Mouse (Mus musculus) central nervous system, embryonic 18 days (tissue): ENCODE results near the gene Fcna. TPM values are rescaled to one million over a fixed set of nuclear protein-coding genes. Genes with fewer than 3 reads are reported as not detected.

Source experiments
- polyA plus RNA-seq: library from polyadenylated mRNA; depleted of rRNA; stranded (reverse); fragments of >200 nt; gene quantifications from 2 replicates; pipeline ENCODE4 v1.2.3, GENCODE M21; 2012; rRNA removed

Fcna gene
- 1.3 and 2.2 TPM in 2 replicates for polyA plus RNA-seq

DNA sequence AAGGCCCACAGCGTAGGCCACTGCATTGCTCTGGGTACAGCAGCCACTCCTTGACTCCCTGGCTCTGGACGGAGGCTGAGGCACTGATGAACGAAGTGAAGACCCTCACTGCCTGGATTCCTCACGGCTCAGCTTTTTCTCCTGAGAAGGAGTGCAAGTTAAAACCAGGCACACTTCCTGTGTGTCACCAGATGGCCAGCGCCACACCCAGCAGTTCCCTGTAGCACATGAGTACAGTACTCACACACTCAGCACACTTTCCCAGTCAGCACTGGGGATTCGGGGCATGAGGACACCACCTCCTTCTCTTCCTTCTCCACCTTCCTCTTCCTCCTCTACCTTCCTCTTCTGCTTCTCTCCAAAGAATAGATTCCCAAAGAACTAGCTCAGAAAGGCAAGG is at the start of gene Fcna:
Fcna (minus strand) TSS at position 220 of the 400 bp plus-strand sequence.

DNA sequence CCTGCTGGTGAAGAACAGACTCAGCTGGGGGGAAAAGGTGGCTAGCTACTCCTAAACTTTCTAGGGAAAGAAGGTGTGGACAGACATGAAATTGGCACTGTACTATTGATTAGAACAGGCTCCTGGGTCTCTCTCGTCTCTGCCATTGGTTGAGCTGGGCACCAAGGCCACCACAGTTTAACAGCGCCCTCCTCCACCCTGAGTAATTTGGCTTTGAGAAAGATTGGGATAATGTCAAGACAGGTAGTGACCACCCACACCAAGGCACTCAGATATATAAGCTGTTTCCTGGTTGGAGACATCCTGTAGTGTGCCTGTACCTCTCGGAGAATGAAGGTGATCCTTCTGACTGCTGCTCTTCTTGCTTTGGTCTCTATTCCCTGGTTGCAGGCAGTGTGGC is 48.7 kb upstream of the Fcna start, which contains the start of gene Lcn6:
Lcn6 (plus strand) TSS at position 301 of the 400 bp plus-strand sequence.

GRCm38 (mm10) chr2:25657652-25658051 is 29.8 kb upstream of the Fcna start, which contains the start of gene Lcn5:
TSS of gene Lcn5 (plus strand) at chr2:25657952.

DNA sequence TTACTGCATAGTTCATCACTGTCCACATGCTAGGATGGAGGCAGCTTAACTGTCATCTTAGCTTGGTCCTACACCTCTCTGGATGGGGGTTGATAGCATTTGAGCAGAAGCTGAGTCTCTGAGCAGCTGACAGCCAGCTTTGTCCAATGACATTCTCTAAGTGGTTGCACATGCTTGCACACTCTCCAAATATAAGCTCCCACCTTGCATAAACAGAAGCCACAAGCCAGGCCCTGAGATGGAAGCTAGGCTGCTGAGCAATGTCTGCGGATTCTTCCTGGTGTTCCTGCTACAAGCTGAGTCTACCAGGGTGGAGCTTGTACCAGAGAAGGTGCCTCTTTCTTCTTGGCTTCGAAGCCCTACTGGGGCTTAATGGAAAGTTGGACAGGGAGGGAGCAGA is 25.1 kb upstream of the Fcna start, which contains the start of gene Lcn8:
Lcn8 (plus strand) TSS at position 219 of the 400 bp plus-strand sequence.

GRCm38 (mm10) chr2:25621229-25622200 is 6.3 kb downstream of the Fcna start, which contains the start of gene Tmem141:
TSS of gene Tmem141 (minus strand) at chr2:25622005.

GRCm38 (mm10) chr2:25617578-25617977 is 10.3 kb downstream of the Fcna start, which contains the start of gene Ccdc183:
TSS of gene Ccdc183 (minus strand) at chr2:25617678.

DNA sequence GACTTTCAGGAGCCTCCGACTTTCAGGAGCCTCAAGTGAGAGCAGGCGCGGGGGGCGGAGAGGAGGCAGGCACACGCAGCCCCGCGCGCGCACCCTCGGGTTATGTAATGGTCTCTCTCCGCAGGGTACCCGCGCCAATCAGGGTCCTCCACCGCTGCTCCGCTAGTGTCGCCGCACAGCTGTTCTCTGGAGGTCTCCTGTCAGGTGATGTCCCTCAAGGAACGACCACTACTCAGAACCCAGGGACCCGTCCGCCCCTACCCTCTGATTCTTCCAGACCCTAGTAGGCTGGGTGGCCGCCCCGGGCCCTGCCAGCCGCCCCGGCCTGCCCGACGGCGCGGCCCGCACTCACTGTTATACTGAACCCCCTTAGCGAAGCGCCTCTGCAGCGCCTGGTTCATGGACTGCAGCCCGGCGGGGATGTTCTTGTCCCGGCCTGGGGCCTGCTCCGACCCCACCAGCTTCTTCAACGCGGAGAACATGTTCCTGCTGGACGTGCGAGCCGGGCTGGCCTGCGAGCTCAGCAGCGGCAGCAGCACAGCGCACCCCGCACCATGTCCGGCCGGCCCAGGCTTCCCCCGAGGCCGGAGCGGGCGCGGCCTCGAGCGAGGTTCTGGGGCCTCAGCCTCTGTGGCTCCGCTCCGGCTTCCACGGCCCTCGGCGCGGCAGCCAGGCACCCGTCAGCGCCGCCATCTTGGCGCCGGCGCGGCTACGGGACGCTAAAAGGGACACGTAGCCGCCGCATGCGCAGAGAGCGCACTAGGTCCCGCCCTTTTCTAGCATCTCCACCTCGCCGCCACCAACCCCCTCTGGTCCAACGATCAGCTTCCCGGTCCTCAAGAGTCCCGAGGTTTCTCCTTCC is 19.8 kb downstream of the Fcna start, which contains the start of gene Rabl6:
Rabl6 (minus strand) TSS at position 761 of the 862 bp plus-strand sequence.

DNA sequence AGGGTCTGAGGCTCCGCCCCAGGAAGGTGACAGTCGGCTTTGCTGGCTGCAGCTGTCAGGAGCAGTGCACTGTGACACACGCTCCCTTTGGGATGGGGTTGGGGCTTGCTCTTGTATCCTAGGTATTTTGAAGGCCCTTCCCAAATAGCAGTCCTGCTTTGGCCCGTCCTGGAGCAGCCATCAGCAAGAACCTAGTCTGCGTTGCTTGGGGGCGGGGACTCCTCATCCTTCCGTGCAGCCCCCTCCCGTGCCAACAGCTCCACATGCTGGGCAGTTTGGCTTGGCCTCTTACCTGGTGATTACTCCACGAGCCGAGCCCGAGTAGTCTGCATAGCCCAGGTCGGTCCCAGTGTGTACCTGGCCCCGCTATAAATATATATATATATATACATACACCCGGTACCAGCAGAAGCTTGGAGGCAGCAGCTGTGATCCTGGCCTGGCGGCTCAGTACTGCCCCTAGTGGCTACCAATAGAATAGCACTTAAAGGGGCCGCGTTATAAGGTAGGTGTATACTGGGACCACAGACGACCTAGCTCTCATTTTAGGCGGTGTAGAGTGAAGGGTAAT is 46.5 kb downstream of the Fcna start, which contains the start of gene Ajm1:
Ajm1 (minus strand) TSS at position 464 of the 571 bp plus-strand sequence.

Other genes starting within 250 kb of the Fcna start
- gene Entpd2, start 232.2 kb downstream of the Fcna start, polyA plus RNA-seq, result 9.8 and 11.4 TPM in 2 replicates
- gene Npdc1, start 228.7 kb downstream of the Fcna start, polyA plus RNA-seq, result 549 and 616 TPM in 2 replicates
- gene Fut7, start 204.8 kb downstream of the Fcna start, polyA plus RNA-seq, result 0.20 and 0.26 TPM in 2 replicates
- 42.3 and 48.1 TPM in 2 replicates for gene Abca2, start 199.3 kb downstream of the Fcna start, polyA plus RNA-seq
- gene Clic3, start 171.2 kb downstream of the Fcna start, polyA plus RNA-seq, result 0.82 and 3.4 TPM in 2 replicates
- gene Paxx, start 166.9 kb downstream of the Fcna start, polyA plus RNA-seq, result 155 and 156 TPM in 2 replicates
- 539 and 800 TPM in 2 replicates for gene Ptgds, start 158.0 kb downstream of the Fcna start, polyA plus RNA-seq
- gene Lcn12, start 134.1 kb downstream of the Fcna start, polyA plus RNA-seq, result not detected in 2 replicates
- 30.0 and 36.6 TPM in 2 replicates for gene Fbxw5, start 127.3 kb downstream of the Fcna start, polyA plus RNA-seq
- 2.5 and 4.0 TPM in 2 replicates for gene C8g, start 126.3 kb downstream of the Fcna start, polyA plus RNA-seq
- gene Traf2, start 81.1 kb downstream of the Fcna start, polyA plus RNA-seq, result 9.5 and 10.1 TPM in 2 replicates
- 200 and 205 TPM in 2 replicates for gene Edf1, start 70.2 kb downstream of the Fcna start, polyA plus RNA-seq
- gene Mamdc4, start 53.2 kb downstream of the Fcna start, polyA plus RNA-seq, result 2.7 and 2.8 TPM in 2 replicates
- 149 and 150 TPM in 2 replicates for gene Phpt1, start 52.8 kb downstream of the Fcna start, polyA plus RNA-seq
- 32.4 and 41.2 TPM in 2 replicates for gene Ajm1, start 46.3 kb downstream of the Fcna start, polyA plus RNA-seq
- gene Rabl6, start 19.5 kb downstream of the Fcna start, polyA plus RNA-seq, result 79.9 and 82.9 TPM in 2 replicates
- gene Ccdc183, start 10.4 kb downstream of the Fcna start, polyA plus RNA-seq, result 0.04 TPM in 1 of 2 replicates, not detected in the other
- gene Tmem141, start 6.0 kb downstream of the Fcna start, polyA plus RNA-seq, result 47.6 and 54.3 TPM in 2 replicates
- gene Lcn8, start 25.1 kb upstream of the Fcna start, polyA plus RNA-seq, result not detected in 2 replicates
- gene Lcn5, start 29.9 kb upstream of the Fcna start, polyA plus RNA-seq, result not detected in 2 replicates
- gene Lcn6, start 48.8 kb upstream of the Fcna start, polyA plus RNA-seq, result not detected in 2 replicates
- not detected in 2 replicates for gene Lcn10, start 54.7 kb upstream of the Fcna start, polyA plus RNA-seq
- gene Obp2a, start 72.0 kb upstream of the Fcna start, polyA plus RNA-seq, result not detected in 2 replicates
- gene Bmyc, start 78.7 kb upstream of the Fcna start, polyA plus RNA-seq, result 64.8 and 76.6 TPM in 2 replicates
- gene Obp2b, start 109.0 kb upstream of the Fcna start, polyA plus RNA-seq, result not detected in 2 replicates
- not detected in 2 replicates for gene Lcn3, start 137.5 kb upstream of the Fcna start, polyA plus RNA-seq
- not detected in 2 replicates for gene Lcn11, start 149.0 kb upstream of the Fcna start, polyA plus RNA-seq
- gene Gm13539, start 154.2 kb upstream of the Fcna start, polyA plus RNA-seq, result not detected in 2 replicates
- gene Glt6d1, start 187.8 kb upstream of the Fcna start, polyA plus RNA-seq, result not detected in 2 replicates
- not detected in 2 replicates for gene Lcn9, start 195.1 kb upstream of the Fcna start, polyA plus RNA-seq
- gene Sohlh1, start 219.2 kb upstream of the Fcna start, polyA plus RNA-seq, result 0.05 TPM in 1 of 2 replicates, not detected in the other
- gene Kcnt1, start 235.7 kb upstream of the Fcna start, polyA plus RNA-seq, result 90.7 and 96.1 TPM in 2 replicates